ENCODE assay signal across 8 mouse cellular contexts in the genomic region with DNA sequence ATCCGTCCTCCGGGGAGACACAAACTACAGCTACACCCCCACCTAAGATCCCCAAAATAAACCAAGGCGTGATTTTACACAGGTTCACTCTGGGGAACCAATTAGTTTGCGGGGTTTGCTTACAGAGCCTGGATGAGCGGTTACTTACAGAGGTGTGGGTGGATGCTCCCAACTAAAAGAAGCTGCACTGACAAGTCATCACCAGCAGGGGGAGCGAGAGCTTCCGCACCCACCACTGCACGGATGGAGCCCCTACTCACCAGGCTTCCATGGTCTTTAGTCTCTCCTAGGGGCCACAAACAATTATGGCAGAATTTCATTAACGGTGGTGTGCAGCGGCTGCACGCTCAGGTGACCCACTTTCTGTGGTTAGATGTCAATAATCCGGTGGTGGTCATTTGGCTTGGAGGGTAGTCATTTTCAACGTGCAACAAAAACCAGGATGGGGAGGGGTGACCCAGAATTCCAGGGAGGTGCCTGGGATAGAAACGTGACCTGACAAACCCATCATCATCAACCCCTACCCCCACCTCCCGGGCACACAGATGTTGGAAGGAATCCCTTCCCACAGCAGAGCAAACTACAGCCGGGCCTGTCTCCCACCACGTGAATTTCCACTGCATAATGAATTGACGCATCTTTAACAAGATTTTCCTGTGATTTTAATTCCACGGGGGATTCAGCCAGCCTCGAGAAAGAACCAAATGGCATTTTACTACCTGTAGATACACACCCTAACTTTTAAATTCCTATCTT.
DNase-seq lines count a peak whose midpoint lies in the region; ATAC-seq and TF ChIP-seq lines count a peak whose summit lies in the region.

No protein-coding gene starts in this region.

- no peak overlapping the region for H3K27ac ChIP-seq in forebrain, embryonic 10.5 days
- no peak overlapping the region for H3K27ac ChIP-seq in forebrain, embryonic 15.5 days (replicated peaks)

- TF ChIP-seq CTCF in E14TG2a.4 (conservative IDR thresholded peaks at IDR 0.05; ENCODE audit: low read length) = peak; percentile 59

- H3K4me3 ChIP-seq in forebrain, embryonic 10.5 days = no peak overlapping the region
- H3K4me3 ChIP-seq in forebrain, embryonic 15.5 days = no peak overlapping the region
- H3K4me3 ChIP-seq in E14TG2a.4 (replicated peaks; ENCODE audit: low read length) = no peak overlapping the region

- H3K9ac ChIP-seq in forebrain, embryonic 15.5 days (replicated peaks) = no peak overlapping the region

- no peaks in the 10 kb centered on the region for H3K36me3 ChIP-seq in forebrain, embryonic 10.5 days (replicated peaks)
- H3K36me3 ChIP-seq in forebrain, embryonic 15.5 days = no peaks in the 10 kb centered on the region
- no peaks in the 10 kb centered on the region for H3K36me3 ChIP-seq in E14TG2a.4 (ENCODE audit: insufficient read depth, low read length)

- no peaks in the 10 kb centered on the region for H3K27me3 ChIP-seq in forebrain, embryonic 10.5 days (ENCODE audit: poor library complexity, severe bottlenecking)
- no peaks in the 10 kb centered on the region for H3K27me3 ChIP-seq in forebrain, embryonic 15.5 days
- 0 out of 2 replicates have a peak, but pooled peaks cover 6% of the 10 kb centered on the region for H3K27me3 ChIP-seq in E14TG2a.4 (ENCODE audit: insufficient read depth, low read length)

- peak; percentile 33 for DNase-seq in forebrain, embryonic 10.5 days (ENCODE audit: extremely low spot score, low spot score)
- peak; percentile 55 for DNase-seq in embryo, embryonic 11 days
- DNase-seq in left cerebral cortex, adult 11 months (ENCODE audit: low spot score) = peak; percentile 18
- peak; percentile 82 for DNase-seq in retina, postnatal 1 day
- DNase-seq in thymus, postnatal 14 days = no peak
- no peak for DNase-seq in adipocyte (ENCODE audit: low spot score)

- whole genome bisulfite sequencing in forebrain, embryonic 10.5 days = 68% methylated on average over 20 of the region's 20 CpGs
- WGBS in forebrain, embryonic 15.5 days = 63% methylated on average over 20 of the region's 20 CpGs

- H3K4me2 ChIP-seq in forebrain, embryonic 15.5 days (replicated peaks) = no peak overlapping the region

- no peaks in the 10 kb centered on the region for H3K9me3 ChIP-seq in forebrain, embryonic 10.5 days
- H3K9me3 ChIP-seq in forebrain, embryonic 15.5 days = no peaks in the 10 kb centered on the region
- H3K9me3 ChIP-seq in E14TG2a.4 (ENCODE audit: low read length) = 0 out of 2 replicates have a peak, but pooled peaks cover 1% of the 10 kb centered on the region

- H3K4me1 ChIP-seq in forebrain, embryonic 10.5 days = peaks cover 15% of the 10 kb centered on the region
- H3K4me1 ChIP-seq in forebrain, embryonic 15.5 days = no peaks in the 10 kb centered on the region
- no peaks in the 10 kb centered on the region; the same call in 1 of the 2 replicates for H3K4me1 ChIP-seq in E14TG2a.4 (replicated peaks; ENCODE audit: low read depth, low read length)

- ATAC-seq in forebrain, embryonic 15.5 days (replicated peaks) = no peak; the same call in 1 of the 2 replicates

Comparison
In these comparisons a context has a peak if more than half of its experiments do, and no peak if none do; other contexts are left out.
1. DNase-seq: peak in forebrain, embryonic 10.5 days (single experiment), embryo, embryonic 11 days (single experiment), left cerebral cortex, adult 11 months (single experiment) and retina, postnatal 1 day (single experiment); none in thymus, postnatal 14 days (single experiment) and adipocyte (single experiment).